Mouse (Mus musculus) limb, embryonic 14.5 days (tissue): ENCODE measurements around the gene Vps11. TPM values are rescaled to one million over a fixed set of nuclear protein-coding genes. Genes with fewer than 3 reads are reported as not detected.
"Not testable (repeated sequence)": the region's sequence is repeated elsewhere in the genome, so short reads cannot be mapped to it uniquely, and the experiment has no call there.

ENCODE experiments used
- ATAC-seq: fragments of 200-750 bp; cut with Nextera tagmentation; 2 replicates; pipeline ENCODE4 v1.8.0; 2017; ENCODE audit warnings: low read depth, moderate number of reproducible peaks, moderate TSS enrichment; ENCODE audit not compliant: low FRiP score
- DNase-seq: peaks from one replicate; pipeline ENCODE4 v3.0.0-alpha.2; 2015; ENCODE audit warnings: low spot score
- H3K27ac ChIP-seq: fragments of 300-500 bp; sonication (generic); replicated peaks from 2 replicates; pipeline ENCODE4 v1.5.1; 2014; ENCODE audit warnings: low read depth, mild to moderate bottlenecking, low read length, moderate library complexity, mixed read lengths
- H3K27me3 ChIP-seq: fragments of 300-500 bp; sonication (generic); 2 replicates; pipeline ENCODE4 v1.6.1; 2014; ENCODE audit warnings: low read length, mixed read lengths; ENCODE audit not compliant: control insufficient read depth, insufficient read depth
- H3K36me3 ChIP-seq: fragments of 300-500 bp; sonication (generic); 2 replicates; pipeline ENCODE4 v1.6.1; 2014; ENCODE audit warnings: mild to moderate bottlenecking, low read length, moderate library complexity, mixed read lengths; ENCODE audit not compliant: control insufficient read depth, insufficient read depth
- H3K4me1 ChIP-seq: fragments of 300-500 bp; sonication (generic); 2 replicates; pipeline ENCODE4 v1.6.1; 2014; ENCODE audit warnings: antibody characterized with exemption, low read length, mixed read lengths; ENCODE audit not compliant: control insufficient read depth, insufficient read depth
- H3K4me2 ChIP-seq: fragments of 300-500 bp; sonication (generic); replicated peaks from 2 replicates; pipeline ENCODE4 v1.6.1; 2014; ENCODE audit warnings: low read depth, mild to moderate bottlenecking, low read length, moderate library complexity; ENCODE audit not compliant: severe bottlenecking
- H3K4me3 ChIP-seq: fragments of 300-500 bp; sonication (generic); replicated peaks from 2 replicates; pipeline ENCODE4 v1.5.1; 2014; ENCODE audit warnings: low read length
- H3K9ac ChIP-seq: fragments of 300-500 bp; sonication (generic); 2 replicates; pipeline ENCODE4 v1.6.1; 2014; ENCODE audit warnings: mild to moderate bottlenecking, low read depth, low read length, moderate library complexity; ENCODE audit not compliant: severe bottlenecking
- H3K9me3 ChIP-seq: fragments of 300-500 bp; sonication (generic); 2 replicates; pipeline ENCODE4 v1.6.1; 2016; ENCODE audit warnings: low read length; ENCODE audit not compliant: control insufficient read depth
- POLR2A ChIP-seq: fragments of 200-500 bp; IDR thresholded peaks from 2 replicates; pipeline ENCODE4 v1.8.0; 2012; ENCODE audit warnings: inconsistent platforms, mild to moderate bottlenecking, moderate library complexity, borderline replicate concordance; ENCODE audit not compliant: insufficient read depth, insufficient read length; ENCODE audit errors: extremely low read depth
- WGBS: fragments of 180-500 bp; shearing (Covaris S2); extraction: QIAGEN DNeasy Blood & Tissue Kit; methylation state at CpG from one replicate; pipeline ENCODE4 v1.1.7; 2014; 5-methylcytosine and 5-hydroxymethylcytosine counted together
- polyA plus RNA-seq, 2 experiments: library from polyadenylated mRNA; depleted of rRNA in 1 of 2; stranded (reverse) in 1 of 2; unstranded in 1 of 2; fragments of >200 nt; fragmentation: Nextera tagmentation in 1 of 2; extraction: Ambion mirVana in 1 of 2; gene quantifications; 2 replicates each; pipeline versions ENCODE4 v1.2.1 to v1.2.3; 2012 to 2014

Gene Vps11
- polyA plus RNA-seq, 2 experiments = 28.5 to 29.9 TPM

DNA sequence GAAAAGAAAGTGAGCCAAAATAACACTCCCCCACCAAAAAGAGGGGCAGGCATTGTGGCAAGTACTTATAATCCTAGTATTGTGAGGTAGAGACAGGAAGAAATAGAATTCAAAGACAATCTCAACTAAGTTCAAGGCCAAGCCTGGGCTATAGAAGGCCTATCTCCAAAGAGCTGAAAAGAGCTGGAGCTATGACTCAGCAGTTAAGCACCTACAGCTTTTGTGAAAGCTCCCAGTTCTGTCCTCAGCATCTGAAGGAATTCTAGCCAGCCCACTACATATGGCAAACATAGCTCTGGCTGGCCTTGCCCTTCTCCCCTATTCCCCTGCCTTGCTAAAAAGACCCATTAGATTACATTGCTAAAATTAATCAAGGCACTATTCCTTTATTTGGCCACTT lies 11.9 kb upstream of the Vps11 start:
- Histone ChIP-seq H3K9me3 (no peaks in the 10 kb centered on the region), H3K4me2 (no peak overlapping the region), H3K27ac (no peak overlapping the region), H3K27me3 (no peaks in the 10 kb centered on the region), H3K9ac (no peak overlapping the region), H3K36me3 (no peaks in the 10 kb centered on the region), H3K4me1 (no peaks in the 10 kb centered on the region), H3K4me3 (no peak overlapping the region)
- DNase-seq (no peak), ATAC-seq (no peak)
- TF ChIP-seq POLR2A = no peak

DNA sequence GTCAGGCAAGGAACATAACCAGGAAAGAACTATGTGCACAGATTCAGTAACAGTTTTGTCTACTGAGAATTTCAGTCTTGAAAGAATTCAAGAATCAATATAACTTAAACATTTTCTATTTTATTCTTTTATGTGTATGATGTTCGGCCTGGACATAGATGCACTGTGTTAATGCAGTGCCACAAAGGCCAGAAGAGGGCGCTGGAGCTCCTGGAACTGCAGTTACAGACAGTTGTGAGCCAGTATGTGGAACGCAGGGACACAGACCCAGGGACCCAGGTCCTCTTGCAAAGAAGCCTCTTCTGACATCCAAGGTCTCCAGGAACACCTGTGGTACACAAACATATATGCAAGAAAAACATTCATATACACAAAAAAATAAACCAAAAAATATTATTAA lies 3.0 kb upstream of the Vps11 start:
- no peak overlapping the region for H3K27ac ChIP-seq
- H3K9ac ChIP-seq = no peak overlapping the region
- no peaks in the 10 kb centered on the region for H3K9me3 ChIP-seq
- no peak for TF ChIP-seq POLR2A
- no peak for ATAC-seq
- no peak overlapping the region for H3K4me3 ChIP-seq
- H3K4me2 ChIP-seq = no peak overlapping the region
- H3K36me3 ChIP-seq = peaks cover 3% of the 10 kb centered on the region
- no peak for DNase-seq
- 60% methylated on average over 3 of the region's 3 CpGs for WGBS
- peaks cover 6% of the 10 kb centered on the region; the same call in 1 of the 2 replicates for H3K4me1 ChIP-seq
- H3K27me3 ChIP-seq = no peaks in the 10 kb centered on the region

DNA sequence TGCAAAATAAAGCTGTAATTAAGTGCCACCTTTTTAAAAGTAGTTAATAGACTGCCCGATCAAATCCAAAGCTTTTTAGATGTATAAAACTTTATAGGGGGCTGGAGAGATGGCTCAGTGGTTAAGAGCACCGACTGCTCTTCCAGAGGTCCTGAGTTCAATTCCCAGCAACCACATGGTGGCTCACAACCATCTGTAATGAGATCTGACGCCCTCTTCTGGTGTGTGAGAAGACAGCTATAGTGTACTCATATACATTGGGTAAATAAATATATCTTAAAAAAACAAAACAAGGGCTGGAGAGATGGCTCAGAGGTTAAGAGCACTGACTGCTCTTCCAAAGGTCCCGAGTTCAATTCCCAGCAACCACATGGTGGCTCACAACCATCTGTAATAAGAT lies 461 bp upstream of the Vps11 start:
- WGBS = 33% methylated on average over 4 of the region's 4 CpGs
- Histone ChIP-seq H3K4me3 (peak overlapping the region; percentile 87), H3K27ac (0 out of 2 replicates have a peak overlapping the region, but pooled peaks have one; percentile 9), H3K36me3 (peaks cover 25% of the 10 kb centered on the region), H3K4me2 (peak overlapping the region; percentile 72), H3K9ac (0 out of 2 replicates have a peak overlapping the region, but pooled peaks have one; percentile 75)
- not testable (repeated sequence) for H3K4me1 ChIP-seq, DNase-seq, H3K9me3 ChIP-seq, H3K27me3 ChIP-seq
- peak; percentile 45; the same call in 1 of the 2 replicates for ATAC-seq

- Histone ChIP-seq H3K36me3 (peaks cover 72% of the 10 kb centered on the region), H3K9ac (no peak overlapping the region), H3K27ac (no peak overlapping the region), H3K4me2 (no peak overlapping the region), H3K27me3 (no peaks in the 10 kb centered on the region), H3K4me3 (no peak overlapping the region), H3K9me3 (no peaks in the 10 kb centered on the region), H3K4me1 (peaks cover 6% of the 10 kb centered on the region; the same call in 1 of the 2 replicates)
- TF ChIP-seq POLR2A = no peak
- no peak for ATAC-seq
- no peak for DNase-seq
- 72% methylated on average over 4 of the region's 4 CpGs for WGBS
Measured at GRCm38 (mm10) chr9:44357207-44357606, 4.3 kb downstream of the Vps11 start.

DNA sequence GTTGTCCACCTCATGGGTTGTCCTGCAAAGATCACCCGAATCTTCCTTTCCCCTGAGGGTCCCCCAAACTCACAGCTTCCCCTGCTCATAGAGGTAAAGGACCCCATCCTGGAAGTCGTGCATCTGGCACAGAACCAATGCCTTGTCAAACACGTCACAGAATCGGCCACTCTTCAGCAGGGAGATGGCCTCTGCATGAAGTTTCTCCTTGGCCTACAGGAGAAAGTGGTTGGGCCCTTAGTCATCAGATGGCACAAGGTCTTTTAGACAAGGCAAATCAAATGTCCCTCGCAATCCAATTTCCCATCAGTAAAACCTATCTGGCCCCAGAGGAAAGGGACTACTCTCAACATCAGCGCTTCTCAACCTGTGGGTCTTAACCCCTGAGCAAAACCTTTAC lies 8.3 kb downstream of the Vps11 start:
- Histone ChIP-seq H3K4me1 (no peaks in the 10 kb centered on the region), H3K27ac (no peak overlapping the region), H3K4me2 (no peak overlapping the region), H3K9me3 (no peaks in the 10 kb centered on the region), H3K4me3 (no peak overlapping the region), H3K27me3 (no peaks in the 10 kb centered on the region), H3K36me3 (peaks cover 97% of the 10 kb centered on the region), H3K9ac (no peak overlapping the region)
- WGBS = 86% methylated on average over 6 of the region's 6 CpGs
- DNase-seq (no peak), ATAC-seq (no peak)
- no peak for TF ChIP-seq POLR2A

DNA sequence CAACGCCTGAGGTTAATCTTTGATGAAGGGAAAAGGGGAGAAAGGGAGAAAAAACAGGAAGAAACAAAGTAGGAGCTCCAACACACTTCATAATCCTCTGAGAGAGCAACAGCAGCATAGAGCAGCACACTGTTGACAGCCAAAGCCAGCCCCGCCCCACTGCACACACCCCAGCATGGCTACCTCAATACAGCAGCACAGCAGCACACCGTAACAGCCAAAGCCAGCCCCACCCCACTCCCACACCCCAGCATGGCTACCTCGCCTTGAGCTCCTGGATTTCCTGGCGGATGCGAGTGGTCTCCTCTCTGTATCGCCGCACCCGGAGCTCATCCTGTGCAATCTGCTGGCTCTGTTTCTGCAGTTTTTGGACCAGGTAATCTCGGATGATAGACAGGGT lies 9.1 kb downstream of the Vps11 start:
- Histone ChIP-seq H3K9ac (no peak overlapping the region), H3K27me3 (no peaks in the 10 kb centered on the region), H3K4me1 (no peaks in the 10 kb centered on the region), H3K27ac (no peak overlapping the region), H3K9me3 (no peaks in the 10 kb centered on the region), H3K4me3 (no peak overlapping the region), H3K4me2 (no peak overlapping the region), H3K36me3 (peaks cover 98% of the 10 kb centered on the region)
- no peak for TF ChIP-seq POLR2A
- ATAC-seq (no peak), DNase-seq (no peak)
- WGBS = 92% methylated on average over 10 of the region's 10 CpGs
